Mouse (Mus musculus) kidney, adult 8-10 months (tissue): ENCODE results near the gene Cd59a.
"Not testable (repeated sequence)": the region's sequence is repeated elsewhere in the genome, so short reads cannot be mapped to it uniquely, and the experiment has no call there.

Experiments used
- DNase-seq, 2 experiments: peaks; one replicate each; pipeline ENCODE4 v3.0.0; 2022

The Cd59a gene

DNA sequence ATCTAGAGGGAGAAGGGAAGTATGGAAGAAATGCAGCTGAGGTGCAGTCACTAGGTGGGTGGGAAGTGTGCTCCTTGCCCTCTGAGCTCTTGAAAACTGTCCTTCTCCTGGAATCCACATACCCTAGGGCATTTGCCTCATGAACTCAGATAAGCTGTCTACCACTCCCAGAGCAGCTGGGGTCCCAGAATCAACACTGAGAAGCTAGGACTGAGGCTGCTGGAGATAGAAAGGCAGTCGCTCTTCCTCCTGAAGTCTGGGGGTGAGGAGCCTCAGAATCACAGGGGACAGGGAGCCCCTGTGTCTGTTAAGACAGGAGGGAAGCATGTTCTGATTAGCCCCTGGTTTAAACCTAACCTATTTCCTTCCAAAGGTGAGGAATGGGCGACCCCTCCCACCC is 13.9 kb downstream of the Cd59a start:
- DNase-seq: no peak

GRCm38 (mm10) chr2:104110031-104110430 is 14.4 kb downstream of the Cd59a start:
- no peak for DNase-seq

DNA sequence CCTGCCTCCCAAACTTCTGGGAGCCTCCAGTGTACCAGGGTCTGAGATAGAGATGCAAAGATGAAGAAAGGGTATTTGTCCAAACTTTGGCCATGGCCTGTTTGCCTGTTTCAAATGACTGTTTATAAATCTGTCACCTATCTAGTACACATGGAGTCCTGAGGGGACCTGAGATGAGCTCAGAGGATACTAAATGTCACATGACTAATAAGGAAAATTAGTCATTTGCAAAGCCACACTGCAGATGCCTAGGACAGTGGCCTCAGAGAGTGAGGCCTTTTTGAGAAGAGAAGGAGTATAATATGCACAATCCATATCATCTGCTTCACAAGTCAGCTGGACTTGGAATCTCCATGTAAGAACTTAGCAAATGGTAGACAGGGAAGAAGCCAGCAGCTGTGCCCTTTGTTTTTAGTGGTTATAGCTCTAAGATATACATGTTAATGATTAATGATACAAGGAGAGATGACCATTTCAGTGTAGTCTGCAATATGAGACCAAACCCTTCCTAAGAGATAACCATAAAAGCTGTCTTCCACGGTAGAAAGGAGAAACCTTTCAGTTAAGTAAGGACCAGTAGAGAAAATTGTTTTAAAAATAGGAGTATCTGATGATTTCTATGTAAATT is 15.7 kb downstream of the Cd59a start:
- not testable (repeated sequence) for DNase-seq

DNA sequence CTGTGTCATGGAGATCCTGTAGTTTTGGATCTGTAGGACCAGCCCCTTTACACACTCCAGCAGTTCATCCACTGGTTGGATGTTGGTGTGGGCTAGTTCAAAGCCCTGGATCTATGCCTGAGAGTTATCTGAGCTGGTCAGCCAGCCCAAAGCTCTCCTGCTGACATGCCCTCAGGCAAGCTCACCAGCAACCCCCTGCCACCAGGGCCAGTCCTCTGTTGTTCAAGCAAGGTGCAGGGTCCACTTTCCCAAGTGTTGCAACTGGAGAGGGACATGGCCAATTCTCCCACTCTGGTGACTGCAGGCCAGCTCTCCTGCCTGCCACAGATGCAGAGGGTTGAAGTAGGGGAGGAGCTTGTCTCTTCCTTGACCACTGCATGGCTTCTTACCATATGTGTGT is 18.0 kb downstream of the Cd59a start:
- DNase-seq: not testable (repeated sequence)

- no peak for DNase-seq
Observed at GRCm38 (mm10) chr2:104114898-104115297, 19.3 kb downstream of the Cd59a start.

- DNase-seq: not testable (repeated sequence)
Observed at GRCm38 (mm10) chr2:104117173-104117572, 21.6 kb downstream of the Cd59a start.

- no peak for DNase-seq
Observed at GRCm38 (mm10) chr2:104119097-104119496, 23.5 kb downstream of the Cd59a start.

DNA sequence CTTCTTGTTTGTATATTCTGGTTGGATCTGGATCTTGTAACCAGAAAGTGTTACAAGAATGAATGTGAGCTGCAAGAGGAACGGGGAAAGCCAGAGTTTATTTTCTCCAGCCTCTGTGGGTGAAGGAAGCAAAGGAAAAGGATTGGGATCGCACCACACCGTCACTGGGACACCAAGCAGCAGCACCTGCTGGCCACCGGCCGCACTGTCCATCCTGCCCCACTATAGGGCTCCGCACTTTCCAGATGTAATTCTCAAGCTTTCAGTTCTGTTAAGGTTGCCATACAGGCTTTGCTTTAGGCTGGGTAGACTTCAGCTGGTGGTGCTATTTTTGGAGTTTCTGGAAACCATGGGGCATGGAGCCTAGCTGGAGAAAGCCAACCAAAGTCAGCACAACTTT is 24.7 kb downstream of the Cd59a start:
- DNase-seq: no peak

DNA sequence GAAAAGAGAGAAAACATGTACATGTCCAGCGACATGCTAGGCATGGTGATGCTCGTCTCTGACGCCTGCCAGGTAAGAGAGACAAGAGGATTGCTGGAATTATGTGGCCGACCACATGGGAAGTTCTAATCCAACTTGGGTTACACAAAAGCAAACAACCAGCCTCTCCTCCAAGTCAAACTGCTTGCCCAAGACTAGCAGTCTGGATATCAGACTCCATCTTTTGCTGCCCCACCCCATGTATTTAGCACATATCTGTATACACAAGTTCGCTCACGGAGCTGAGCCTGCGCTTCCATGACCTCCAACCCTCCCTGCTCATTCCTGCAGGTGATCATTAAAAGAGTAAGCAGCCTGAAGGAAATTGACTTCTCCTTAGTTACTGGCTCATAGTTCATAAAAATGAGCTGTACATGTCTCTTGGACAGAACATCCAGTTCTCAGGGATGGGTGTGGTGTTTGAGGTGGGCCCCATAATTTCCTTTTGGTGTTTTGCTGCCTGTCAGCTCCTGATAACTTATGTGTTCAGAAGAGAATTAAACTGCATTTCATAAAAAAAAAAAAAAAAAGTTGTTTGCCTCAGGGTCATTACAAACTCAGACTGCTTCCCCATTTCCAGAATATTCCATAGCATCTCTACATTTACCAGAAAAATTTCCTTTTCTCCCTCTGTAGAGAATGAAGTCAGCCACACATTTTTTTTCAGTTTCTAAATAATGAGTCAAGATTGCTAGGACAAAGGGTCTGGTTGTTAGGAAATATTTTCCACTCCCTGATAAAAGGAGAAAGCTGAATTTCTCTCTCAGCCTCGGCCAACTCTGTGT is 26.3 kb downstream of the Cd59a start:
- DNase-seq: peak in 1 of 2 experiments; percentile 19

GRCm38 (mm10) chr2:104122505-104123378 is 27.1 kb downstream of the Cd59a start, which contains the start of gene A930018P22Rik:
A930018P22Rik (plus strand) TSS chr2:104122769.
- peak; percentile 92 to 95 for DNase-seq

DNA sequence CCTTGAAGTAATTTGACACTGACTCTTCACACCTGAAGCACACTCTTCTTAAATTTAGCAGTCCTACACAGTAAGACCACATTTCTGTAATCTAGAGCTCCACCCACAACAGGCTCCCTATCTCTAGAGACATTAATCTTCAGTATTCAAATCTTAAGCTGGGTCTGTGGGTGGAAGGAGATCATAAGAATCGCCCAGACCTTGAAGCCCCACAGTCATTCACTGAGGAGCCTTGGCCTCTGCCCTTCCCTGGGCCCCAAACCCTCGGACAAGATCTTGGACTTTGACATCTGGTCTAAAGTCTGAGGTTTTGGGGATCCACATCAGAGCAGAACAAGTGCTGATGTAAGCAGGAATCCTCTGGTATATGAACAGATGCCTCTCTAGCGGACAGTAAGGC is 27.9 kb downstream of the Cd59a start:
- peak in 1 of 2 experiments; percentile 36 for DNase-seq

GRCm38 (mm10) chr2:104124071-104124470 is 28.5 kb downstream of the Cd59a start:
- no peak for DNase-seq

DNA sequence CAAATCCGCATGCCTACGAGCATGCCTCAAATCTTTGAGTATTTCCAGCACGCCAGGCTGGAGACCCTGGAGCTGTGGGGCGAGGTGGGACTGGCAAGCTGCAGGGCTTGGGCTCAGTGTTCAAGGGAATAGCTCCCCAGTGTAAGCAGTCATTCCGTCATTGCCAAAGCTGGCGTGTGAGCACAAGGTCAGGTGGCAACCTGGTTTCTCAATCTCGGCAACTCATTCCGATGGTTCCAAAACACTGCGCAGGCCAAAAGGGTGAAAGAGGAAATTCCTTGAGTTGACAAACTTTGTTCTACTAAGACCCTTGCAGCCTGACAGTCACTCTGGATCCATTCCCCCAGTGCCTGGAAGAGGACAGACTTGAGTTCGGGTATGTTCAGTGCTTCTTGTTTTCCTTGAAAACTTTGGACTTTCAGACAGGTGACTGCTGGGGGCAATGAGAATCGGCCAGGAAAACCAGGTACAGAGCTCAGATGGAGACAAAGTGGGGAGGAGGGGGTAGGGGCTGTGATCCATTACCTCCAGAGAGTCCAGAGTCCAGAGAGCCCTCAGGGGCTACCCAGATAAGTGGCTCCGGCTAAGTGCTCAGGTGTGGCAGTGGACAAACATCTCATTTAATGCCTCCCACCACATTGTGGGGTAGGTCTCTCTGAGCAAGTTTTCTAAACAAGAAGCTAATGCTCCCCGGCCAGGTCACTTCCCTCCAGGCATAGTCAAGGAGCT is 33.4 kb downstream of the Cd59a start:
- DNase-seq: peak; percentile 27 to 40

GRCm38 (mm10) chr2:104130165-104130564 is 34.6 kb downstream of the Cd59a start:
- no peak for DNase-seq

GRCm38 (mm10) chr2:104130969-104131368 is 35.4 kb downstream of the Cd59a start:
- DNase-seq: peak in 1 of 2 experiments; percentile 37

DNA sequence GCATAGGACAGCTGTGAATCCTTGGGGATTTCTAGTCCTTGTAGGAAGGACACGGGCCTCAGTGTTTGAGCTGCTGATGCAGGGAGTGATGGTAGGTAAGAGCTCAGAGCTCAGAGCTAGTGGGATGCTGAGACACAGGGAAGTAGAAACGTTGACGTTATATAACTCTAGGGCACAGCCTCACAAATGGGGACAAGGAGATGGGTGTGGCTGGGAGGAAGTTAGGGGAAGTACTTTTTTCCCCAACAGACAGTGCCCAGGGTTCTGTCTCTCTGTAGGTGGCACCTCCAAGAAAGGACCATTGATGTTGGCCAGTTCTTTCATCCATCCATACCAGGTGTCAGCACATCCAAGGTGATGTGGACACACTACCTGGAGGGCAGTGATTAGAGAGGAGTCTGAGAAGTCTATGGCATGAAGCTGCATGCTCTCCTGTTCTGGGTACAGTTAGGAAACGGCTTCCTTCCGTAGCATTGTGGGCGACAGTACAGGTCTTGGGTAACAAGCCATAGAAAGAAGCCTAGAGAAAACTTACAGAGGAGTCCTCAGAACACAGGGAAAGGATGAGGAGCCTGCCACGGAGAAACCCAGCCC is 36.8 kb downstream of the Cd59a start:
- no peak for DNase-seq

DNA sequence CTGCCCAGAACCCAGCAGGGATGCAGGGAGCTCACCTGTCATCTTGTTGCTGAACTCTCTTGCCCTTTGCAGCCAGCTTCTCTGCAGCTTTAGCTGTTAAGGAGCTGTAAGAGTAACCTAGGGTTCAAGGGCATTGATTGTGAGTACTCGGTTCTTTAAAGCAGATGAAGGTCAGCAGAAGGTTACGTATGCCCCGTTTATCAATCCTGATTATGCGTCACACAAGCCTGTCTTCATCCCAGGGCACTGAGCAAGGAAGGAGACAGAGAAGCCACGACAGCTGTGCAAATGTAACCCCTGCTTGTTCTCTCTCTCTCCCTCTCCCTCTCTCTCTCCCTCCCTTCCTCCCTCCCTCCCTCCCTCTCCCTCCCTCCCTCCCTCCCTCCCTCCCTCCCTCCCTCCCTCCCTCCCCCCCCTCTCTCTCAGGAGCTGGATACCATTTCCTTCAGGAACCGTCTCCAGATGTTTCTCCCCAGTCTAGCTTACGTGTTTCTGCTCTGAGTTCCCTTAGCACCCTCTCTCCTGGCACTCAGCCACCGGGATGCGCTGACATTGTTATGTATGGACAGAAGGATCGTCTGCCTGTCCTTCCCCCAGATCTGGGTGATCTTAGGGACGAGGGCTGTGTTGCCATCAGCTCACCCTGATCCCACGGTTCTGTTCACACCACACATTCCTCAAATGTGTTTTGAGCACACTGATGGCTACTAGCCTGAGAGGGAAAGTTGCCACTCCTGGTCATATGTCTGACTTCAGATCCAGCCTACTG is 37.6 kb downstream of the Cd59a start:
- DNase-seq: no peak

DNA sequence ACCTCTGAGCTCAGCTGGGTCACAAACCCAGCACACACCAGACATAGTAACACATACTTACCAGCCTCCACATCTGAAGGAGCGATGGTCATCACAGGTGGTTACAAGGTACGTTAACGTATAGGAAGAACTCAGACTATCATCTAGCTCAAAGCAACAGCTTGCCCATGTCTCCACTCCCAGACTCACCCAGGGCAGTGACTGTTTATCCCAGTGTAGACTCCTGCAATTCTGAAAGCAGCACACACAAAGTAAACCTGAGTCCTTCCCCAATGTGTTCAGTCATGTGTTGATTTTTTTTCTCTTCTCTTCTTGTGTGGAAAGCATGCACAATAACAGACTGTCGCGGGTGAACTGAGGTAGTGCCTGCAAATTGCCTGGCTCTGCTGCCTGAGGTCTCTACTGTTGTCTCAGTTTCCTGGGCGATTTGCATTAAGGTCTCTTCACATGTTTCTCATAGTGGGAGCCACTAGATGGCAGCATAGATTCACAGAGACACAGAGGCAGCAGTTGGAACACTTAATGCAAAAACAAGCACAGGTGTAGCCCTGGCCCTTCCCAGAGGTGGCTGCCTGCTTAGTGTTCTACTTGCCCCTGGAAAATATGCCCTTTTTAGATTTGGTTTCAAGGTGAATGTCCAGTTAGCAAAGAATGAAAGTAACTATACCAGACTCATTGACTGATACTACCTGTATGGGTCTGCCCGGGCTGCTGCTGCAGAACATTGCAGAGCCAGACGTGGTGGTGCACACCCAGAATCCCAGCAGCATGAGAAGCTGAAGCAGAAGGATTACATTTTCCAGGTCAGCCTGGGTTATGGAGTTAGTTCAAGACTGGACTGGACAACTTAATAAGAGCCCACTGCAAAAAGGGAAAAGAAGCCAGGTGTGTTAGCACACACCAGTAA is 38.8 kb downstream of the Cd59a start:
- DNase-seq: peak; percentile 72 to 73

- no peak for DNase-seq
Observed at GRCm38 (mm10) chr2:104135920-104136319, 40.3 kb downstream of the Cd59a start.

DNA sequence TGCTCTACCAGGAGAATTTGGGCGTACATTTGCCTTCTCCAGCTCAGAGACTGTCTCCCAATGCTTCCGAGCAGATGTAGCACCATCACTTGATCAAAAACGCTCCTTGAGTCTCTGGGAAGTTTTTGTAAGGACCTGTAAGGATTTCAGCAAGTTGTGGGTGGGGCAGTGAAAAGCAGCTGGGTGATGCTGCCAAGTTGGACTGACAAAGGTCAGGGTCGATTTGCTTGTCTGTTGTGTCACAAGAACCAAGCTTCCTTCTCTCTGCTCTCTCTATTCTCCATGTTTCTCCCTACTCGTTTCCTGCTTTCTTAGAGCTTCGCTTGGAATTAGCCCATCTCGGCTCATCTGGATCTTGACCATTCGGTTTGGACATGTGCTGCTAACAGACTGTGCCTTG is 46.5 kb downstream of the Cd59a start:
- no peak for DNase-seq
